Mouse (Mus musculus) MEL (cell line): ENCODE data around the gene Olfr1340. TPM values are rescaled to one million over a fixed set of nuclear protein-coding genes. Genes with fewer than 3 reads are reported as not detected.

ENCODE experiments used
- DNase-seq: peaks from one replicate; pipeline ENCODE4 v3.0.0; 2011; ENCODE audit warnings: low read depth, low spot score
- H3K27ac ChIP-seq: 2 replicates; pipeline ENCODE4 v1.5.1; 2012; ENCODE audit warnings: low read depth, mild to moderate bottlenecking, control low read depth, low read length, moderate library complexity; ENCODE audit not compliant: control insufficient read depth
- H3K27me3 ChIP-seq, 2 experiments: fragments of 150-350 bp in 1 of 2; sonication (generic) in 1 of 2; 2 replicates each; pipeline ENCODE4 v1.6.1; 2012; ENCODE audit warnings: low read length in 2 of 2, mild to moderate bottlenecking in 2 of 2, improper control_type of control experiment in 1 of 2, moderate library complexity in 1 of 2; ENCODE audit not compliant: insufficient read depth in 2 of 2, control insufficient read depth in 1 of 2
- H3K36me3 ChIP-seq, 2 experiments: 2 replicates each; pipeline ENCODE4 v1.6.1; 2012 to 2014; ENCODE audit warnings: low read length in 2 of 2, improper control_type of control experiment in 1 of 2, inconsistent platforms in 1 of 2, mild to moderate bottlenecking in 1 of 2; ENCODE audit not compliant: insufficient read depth in 2 of 2, control insufficient read depth in 1 of 2
- H3K4me1 ChIP-seq, 2 experiments: fragments of 150-350 bp in 1 of 2; sonication (generic) in 1 of 2; 2 replicates each; pipeline ENCODE4 v1.6.1; 2012; ENCODE audit warnings: low read length in 2 of 2, improper control_type of control experiment in 1 of 2, mild to moderate bottlenecking in 1 of 2; ENCODE audit not compliant: insufficient read depth in 2 of 2, control insufficient read depth in 1 of 2
- H3K4me3 ChIP-seq, 2 experiments: fragments of 150-350 bp in 1 of 2; sonication (generic) in 1 of 2; 2 replicates each; pipeline ENCODE4 v1.5.1; 2012; ENCODE audit warnings: low read depth in 2 of 2, low read length in 2 of 2, mild to moderate bottlenecking in 2 of 2, moderate library complexity in 2 of 2, control low read depth in 1 of 2, improper control_type of control experiment in 1 of 2; ENCODE audit not compliant: control insufficient read depth in 1 of 2, insufficient read depth in 1 of 2
- H3K79me2 ChIP-seq: 2 replicates; pipeline ENCODE4 v1.6.1; 2012; ENCODE audit warnings: mild to moderate bottlenecking, low read length, moderate library complexity; ENCODE audit not compliant: control insufficient read depth, poor library complexity, insufficient read depth
- H3K9ac ChIP-seq: 2 replicates; pipeline ENCODE4 v1.6.1; 2012; ENCODE audit warnings: low read depth, mild to moderate bottlenecking, control low read depth, low read length, moderate library complexity; ENCODE audit not compliant: control insufficient read depth, poor library complexity, severe bottlenecking
- H3K9me3 ChIP-seq: fragments of 150-350 bp; sonication (generic); replicated peaks from 2 replicates; pipeline ENCODE4 v1.6.1; 2012; ENCODE audit warnings: mild to moderate bottlenecking, low read length, improper control_type of control experiment, moderate library complexity; ENCODE audit not compliant: insufficient read depth
- CHD1 ChIP-seq: IDR thresholded peaks from 2 replicates; pipeline ENCODE4 v1.6.1; 2012; ENCODE audit warnings: low read depth, mild to moderate bottlenecking, inconsistent platforms, low read length, improper control_type of control experiment
- CHD2 ChIP-seq: IDR thresholded peaks from 2 replicates; pipeline ENCODE4 v1.6.1; 2011; ENCODE audit warnings: low read length, improper control_type of control experiment
- CTCF ChIP-seq, 3 experiments: IDR thresholded peaks in 2 of 3; conservative IDR thresholded peaks in 1 of 3; 2 replicates each; pipeline ENCODE4 v1.5.1; 2011 to 2012; ENCODE audit warnings: low read length in 3 of 3, low read depth in 2 of 3, mild to moderate bottlenecking in 2 of 3, improper control_type of control experiment in 1 of 3, inconsistent platforms in 1 of 3, mixed read lengths in 1 of 3, moderate library complexity in 1 of 3; ENCODE audit not compliant: control insufficient read depth in 1 of 3, insufficient read depth in 1 of 3, poor library complexity in 1 of 3, severe bottlenecking in 1 of 3
- E2F4 ChIP-seq: IDR thresholded peaks from 2 replicates; pipeline ENCODE4 v1.6.1; 2011; ENCODE audit warnings: low read depth, low read length, improper control_type of control experiment, borderline replicate concordance
- ELF1 ChIP-seq: IDR thresholded peaks from 2 replicates; pipeline ENCODE4 v1.6.1; 2014; ENCODE audit warnings: low read depth, mild to moderate bottlenecking, inconsistent platforms, low read length, improper control_type of control experiment, moderate library complexity
- EP300 ChIP-seq, 2 experiments: IDR thresholded peaks; 2 replicates each; pipeline ENCODE4 v1.6.1; 2011; ENCODE audit warnings: improper control_type of control experiment in 2 of 2, low read length in 2 of 2, low read depth in 1 of 2, mild to moderate bottlenecking in 1 of 2
- HCFC1 ChIP-seq: IDR thresholded peaks from 2 replicates; pipeline ENCODE4 v1.6.1; 2012; ENCODE audit warnings: low read depth, mild to moderate bottlenecking, inconsistent platforms, low read length, improper control_type of control experiment, moderate library complexity
- JUND ChIP-seq: IDR thresholded peaks from 2 replicates; pipeline ENCODE4 v1.6.1; 2011; ENCODE audit warnings: low read depth, mild to moderate bottlenecking, improper control_type of control experiment, low read length
- KAT2A ChIP-seq: conservative IDR thresholded peaks from 2 replicates; pipeline ENCODE4 v1.6.1; 2012; ENCODE audit warnings: low read depth, low read length, improper control_type of control experiment, inconsistent platforms
- MAFK ChIP-seq: IDR thresholded peaks from 2 replicates; pipeline ENCODE4 v1.6.1; 2011; ENCODE audit warnings: low read depth, mild to moderate bottlenecking, low read length, improper control_type of control experiment, borderline replicate concordance
- MEF2A ChIP-seq: IDR thresholded peaks from 2 replicates; pipeline ENCODE4 v1.6.1; 2014; ENCODE audit warnings: low read depth, mild to moderate bottlenecking, inconsistent platforms, low read length, improper control_type of control experiment; ENCODE audit not compliant: poor library complexity, insufficient replicate concordance, severe bottlenecking; ENCODE audit errors: extremely low read depth
- MYB ChIP-seq: IDR thresholded peaks from 2 replicates; pipeline ENCODE4 v1.6.1; 2011; ENCODE audit warnings: mild to moderate bottlenecking, low read depth, low read length, improper control_type of control experiment
- POLR2A ChIP-seq, 2 experiments: IDR thresholded peaks; 2 replicates each; pipeline ENCODE4 v1.6.1; 2011 to 2012; ENCODE audit warnings: low read length in 2 of 2, mild to moderate bottlenecking in 2 of 2, control low read depth in 1 of 2, improper control_type of control experiment in 1 of 2, low read depth in 1 of 2, moderate library complexity in 1 of 2; ENCODE audit not compliant: control insufficient read depth in 1 of 2, insufficient read depth in 1 of 2, poor library complexity in 1 of 2
- POLR2AphosphoS2 ChIP-seq: IDR thresholded peaks from 2 replicates; pipeline ENCODE4 v1.6.1; 2011; ENCODE audit warnings: low read length, improper control_type of control experiment
- SIN3A ChIP-seq: IDR thresholded peaks from 2 replicates; pipeline ENCODE4 v1.6.1; 2012; ENCODE audit warnings: low read length, improper control_type of control experiment, inconsistent platforms
- TAL1 ChIP-seq: IDR thresholded peaks from 2 replicates; pipeline ENCODE4 v1.6.1; 2012; ENCODE audit warnings: mild to moderate bottlenecking, inconsistent platforms, low read length, moderate library complexity, mixed read lengths
- TCF12 ChIP-seq: IDR thresholded peaks from 2 replicates; pipeline ENCODE4 v1.6.1; 2014; ENCODE audit warnings: low read depth, mild to moderate bottlenecking, inconsistent platforms, low read length, improper control_type of control experiment, moderate library complexity
- USF1 ChIP-seq: IDR thresholded peaks from 2 replicates; pipeline ENCODE4 v1.6.1; 2014; ENCODE audit warnings: low read depth, mild to moderate bottlenecking, inconsistent platforms, low read length, improper control_type of control experiment, moderate library complexity
- ZC3H11A ChIP-seq: IDR thresholded peaks from 2 replicates; pipeline ENCODE4 v1.6.1; 2012; ENCODE audit warnings: low read depth, mild to moderate bottlenecking, inconsistent platforms, low read length, improper control_type of control experiment
- ZKSCAN1 ChIP-seq: IDR thresholded peaks from 2 replicates; pipeline ENCODE4 v1.6.1; 2012; ENCODE audit warnings: low read depth, mild to moderate bottlenecking, inconsistent platforms, low read length, improper control_type of control experiment, moderate library complexity
- ZMIZ1 ChIP-seq: IDR thresholded peaks from 2 replicates; pipeline ENCODE4 v1.6.1; 2012; ENCODE audit warnings: low read depth, mild to moderate bottlenecking, inconsistent platforms, low read length, improper control_type of control experiment, moderate library complexity
- ZNF384 ChIP-seq: IDR thresholded peaks from 2 replicates; pipeline ENCODE4 v1.6.1; 2012; ENCODE audit warnings: low read depth, mild to moderate bottlenecking, inconsistent platforms, low read length, improper control_type of control experiment
- polyA plus RNA-seq, 2 experiments: library from polyadenylated mRNA; stranded (reverse) in 1 of 2; unstranded in 1 of 2; fragments of >175 nt in 1 of 2; fragments of >200 nt in 1 of 2; gene quantifications; 2 replicates each; pipeline versions ENCODE4 v1.2.1 to v1.2.4; 2012; ENCODE audit warnings: low replicate concordance in 2 of 2, low read depth in 1 of 2; ENCODE audit not compliant: insufficient read length in 2 of 2, insufficient read depth in 1 of 2, missing spikeins in 1 of 2
- total RNA-seq: library from RNA; depleted of rRNA; stranded (reverse); fragments of 300-350 nt; gene quantifications from 2 replicates; pipeline ENCODE4 v1.2.3, GENCODE M21; 2012

Olfr1340 gene
- total and polyA plus RNA-seq, 3 experiments, result not detected

DNA sequence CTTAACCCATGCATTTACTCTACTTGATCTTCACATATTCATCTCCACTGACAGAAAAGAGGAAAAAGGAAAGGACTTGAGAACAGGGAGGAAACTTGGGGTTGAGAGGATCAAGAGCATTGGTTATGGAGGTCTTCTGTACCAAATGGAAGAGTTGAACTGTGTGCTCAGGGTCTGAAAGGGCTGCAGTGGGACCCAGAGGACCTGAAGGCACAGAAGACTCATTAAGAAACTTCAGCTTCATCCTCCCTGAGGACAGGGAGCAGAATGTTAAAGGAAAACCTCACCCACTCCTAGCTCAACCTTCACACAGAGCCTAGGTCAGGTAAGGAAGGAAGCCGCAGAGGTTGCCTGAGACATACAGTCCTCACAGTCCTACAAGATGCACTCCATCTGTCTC lies 11.9 kb downstream of the Olfr1340 start, which contains the start of gene Olfr1339:
Olfr1339 (plus strand) TSS at position 301 of the 400 bp plus-strand sequence.
- H3K9ac ChIP-seq, result no peak within 1 kb of the TSS
- DNase-seq, result no peak
- TF ChIP-seq KAT2A (no peak), MYB (no peak), POLR2AphosphoS2 (no peak), TAL1 (no peak), CHD2 (no peak), TCF12 (no peak), MEF2A (no peak), CHD1 (no peak), ZNF384 (no peak)
- no peaks in the 10 kb centered on the region for H3K4me1 ChIP-seq
- H3K9me3 ChIP-seq, result no peaks in the 10 kb centered on the region
- H3K27ac ChIP-seq, result no peak within 1 kb of the TSS
- no peaks in the 10 kb centered on the region for H3K36me3 ChIP-seq
- H3K4me3 ChIP-seq, result no peak within 1 kb of the TSS
- no peaks in the 10 kb centered on the region for H3K79me2 ChIP-seq
- no peaks in the 10 kb centered on the region; a peak in 1 of 4 replicates for H3K27me3 ChIP-seq

DNA sequence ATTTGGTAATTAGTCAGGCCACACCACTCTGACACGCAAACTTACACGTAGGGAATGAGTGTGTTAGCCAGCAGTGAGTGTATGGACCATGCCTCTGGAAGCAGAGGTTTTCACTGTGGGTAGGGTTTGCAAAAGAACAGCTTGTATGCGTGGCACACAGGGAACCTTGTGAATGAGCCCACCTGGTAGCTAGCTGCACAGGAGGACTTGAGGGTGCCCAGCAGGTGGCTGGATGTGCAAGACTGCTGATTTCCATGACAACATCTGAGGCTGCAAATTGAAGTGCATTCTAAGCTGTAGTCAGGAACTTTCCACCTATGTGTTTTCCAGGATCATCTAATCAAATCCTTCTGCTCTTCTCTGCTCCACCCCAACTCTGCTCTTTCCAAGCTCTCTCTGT lies 19.6 kb downstream of the Olfr1340 start:
- H3K9ac ChIP-seq, result no peak overlapping the region
- no peak overlapping the region for H3K4me3 ChIP-seq
- TF ChIP-seq E2F4 (no peak), MEF2A (no peak), CHD2 (no peak), SIN3A (no peak), MAFK (no peak), ZKSCAN1 (no peak), ZC3H11A (no peak), ZNF384 (no peak), EP300 (IDR thresholded peaks at IDR 0.05; ENCODE audit: low read depth in 1 of 2, low read length in 2 of 2) (no peak), JUND (no peak), MYB (no peak), ZMIZ1 (no peak), ELF1 (no peak), KAT2A (no peak), POLR2A (IDR thresholded peaks at IDR 0.05; ENCODE audit: control insufficient read depth in 1 of 2, insufficient read depth in 1 of 2, low read depth in 1 of 2, low read length in 2 of 2, poor library complexity in 1 of 2) (no peak), CTCF (IDR thresholded peaks at IDR 0.05 in 2 of 3, conservative IDR thresholded peaks at IDR 0.05 in 1 of 3; ENCODE audit: control insufficient read depth in 1 of 3, insufficient read depth in 1 of 3, low read depth in 2 of 3, low read length in 3 of 3, poor library complexity in 1 of 3, severe bottlenecking in 1 of 3) (no peak), CHD1 (no peak), USF1 (no peak), TCF12 (no peak), HCFC1 (no peak)
- H3K4me1 ChIP-seq, result no peaks in the 10 kb centered on the region
- DNase-seq, result no peak
- no peaks in the 10 kb centered on the region for H3K79me2 ChIP-seq
- H3K9me3 ChIP-seq, result no peaks in the 10 kb centered on the region
- no peaks in the 10 kb centered on the region for H3K36me3 ChIP-seq
- no peaks in the 10 kb centered on the region; a peak in 1 of 4 replicates for H3K27me3 ChIP-seq
- H3K27ac ChIP-seq, result no peak overlapping the region
